Comparison of ENCODE assay signal across 9 mouse cellular contexts in genomic region chr2:181602367-181602766, GRCm38 (mm10). TPM values are rescaled to one million over a fixed set of nuclear protein-coding genes. Genes with fewer than 3 reads are reported as not detected.
DNase-seq lines count a peak whose midpoint lies in the region; ATAC-seq and TF ChIP-seq lines count a peak whose summit lies in the region.
"Had no signal": no experiment of that assay in that cellular context is flagged by ENCODE, and none has a peak within 500 bp of the region (broad histone marks: within the 10 kb centered on the region; RNA-seq: fewer than 3 reads in every experiment).

No protein-coding gene starts in this region.

- no peak for ATAC-seq in kidney, embryonic 16.5 days (ENCODE audit: low FRiP score, low TSS enrichment)
- ATAC-seq in embryonic facial prominence, embryonic 13.5 days (ENCODE audit: insufficient number of reproducible peaks, insufficient read depth, low FRiP score, low TSS enrichment, low read depth), result no peak
- ATAC-seq in intestine, embryonic 15.5 days, result no peak

- no peak overlapping the region for H3K4me3 ChIP-seq in kidney, embryonic 16.5 days (ENCODE audit: low read length)
- peak overlapping the region; percentile 93 for H3K4me3 ChIP-seq in embryonic facial prominence, embryonic 13.5 days
- H3K4me3 ChIP-seq in intestine, embryonic 15.5 days (replicated peaks), result no peak overlapping the region
- peak overlapping the region; percentile 87 for H3K4me3 ChIP-seq in myocyte

- no peak for TF ChIP-seq POLR2A in myocyte (IDR thresholded peaks at IDR 0.05; ENCODE audit: insufficient read length, low read depth)

- H3K4me1 ChIP-seq in kidney, embryonic 16.5 days (ENCODE audit: insufficient read depth, low read length), result peaks cover 27% of the 10 kb centered on the region
- peaks cover 35% of the 10 kb centered on the region for H3K4me1 ChIP-seq in embryonic facial prominence, embryonic 13.5 days
- H3K4me1 ChIP-seq in intestine, embryonic 15.5 days (replicated peaks), result peaks cover 14% of the 10 kb centered on the region

- peaks cover 35% of the 10 kb centered on the region for H3K79me2 ChIP-seq in myocyte (ENCODE audit: control insufficient read depth, insufficient read depth)

- H3K27ac ChIP-seq in kidney, embryonic 16.5 days (ENCODE audit: low read length), result no peak overlapping the region
- H3K27ac ChIP-seq in embryonic facial prominence, embryonic 13.5 days, result no peak overlapping the region
- H3K27ac ChIP-seq in intestine, embryonic 15.5 days, result no peak overlapping the region

- H3K36me3 ChIP-seq in kidney, embryonic 16.5 days (ENCODE audit: insufficient read depth, low read length), result no peaks in the 10 kb centered on the region
- peaks cover 4% of the 10 kb centered on the region; the same call in 1 of the 2 replicates for H3K36me3 ChIP-seq in embryonic facial prominence, embryonic 13.5 days
- no peaks in the 10 kb centered on the region for H3K36me3 ChIP-seq in intestine, embryonic 15.5 days
- no peaks in the 10 kb centered on the region for H3K36me3 ChIP-seq in myocyte (ENCODE audit: control insufficient read depth, insufficient read depth)

- no peak overlapping the region for H3K9ac ChIP-seq in kidney, embryonic 16.5 days (replicated peaks; ENCODE audit: low read length)
- H3K9ac ChIP-seq in embryonic facial prominence, embryonic 13.5 days, result no peak overlapping the region
- H3K9ac ChIP-seq in intestine, embryonic 15.5 days, result peak overlapping the region; percentile 90; the same call in 1 of the 2 replicates

- no peak for DNase-seq in kidney, adult 11 months
- DNase-seq in Muller cell, postnatal 12 days (ENCODE audit: inconsistent ontology term), result no peak
- no peak for DNase-seq in gastrocnemius, postnatal 4 days (ENCODE audit: low spot score in 2 of 2)
- DNase-seq: gastrocnemius, postnatal 36 days had no signal

- no peaks in the 10 kb centered on the region; the same call in 1 of the 2 replicates for H3K27me3 ChIP-seq in kidney, embryonic 16.5 days (ENCODE audit: insufficient read depth, low read length)
- H3K27me3 ChIP-seq in embryonic facial prominence, embryonic 13.5 days, result peaks cover 29% of the 10 kb centered on the region
- H3K27me3 ChIP-seq in intestine, embryonic 15.5 days (replicated peaks), result 0 out of 2 replicates have a peak, but pooled peaks cover 3% of the 10 kb centered on the region
- H3K27me3 ChIP-seq in myocyte (ENCODE audit: control insufficient read depth, insufficient read depth, insufficient read length), result no peaks in the 10 kb centered on the region

- H3K4me2 ChIP-seq in kidney, embryonic 16.5 days (replicated peaks; ENCODE audit: low read depth, low read length), result peak overlapping the region; percentile 81; the same call in 1 of the 2 replicates
- peak overlapping the region; percentile 85 for H3K4me2 ChIP-seq in embryonic facial prominence, embryonic 13.5 days
- H3K4me2 ChIP-seq in intestine, embryonic 15.5 days (replicated peaks), result peak overlapping the region; percentile 74
- H3K4me2 ChIP-seq in myocyte (ENCODE audit: low read depth), result peak overlapping the region; percentile 95

- no peak overlapping the region for H3ac ChIP-seq in myocyte (ENCODE audit: control insufficient read depth, insufficient read length)

- no peaks in the 10 kb centered on the region for H3K9me3 ChIP-seq in kidney, embryonic 16.5 days (ENCODE audit: low read length)
- no peaks in the 10 kb centered on the region for H3K9me3 ChIP-seq in embryonic facial prominence, embryonic 13.5 days
- no peaks in the 10 kb centered on the region for H3K9me3 ChIP-seq in intestine, embryonic 15.5 days

- WGBS in kidney, embryonic 16.5 days, result 81% methylated on average over 4 of the region's 4 CpGs
- 74% methylated on average over 4 of the region's 4 CpGs for WGBS in embryonic facial prominence, embryonic 13.5 days
- WGBS in intestine, embryonic 15.5 days, result 73% methylated on average over 4 of the region's 4 CpGs

TF ChIP-seq in myocyte, 11 proteins besides CTCF, POLR2A, EP300 and RAD21:
- TF ChIP-seq TCF3 (IDR thresholded peaks at IDR 0.05; ENCODE audit: insufficient read length, low read depth) (no peak), SRF (IDR thresholded peaks at IDR 0.05; ENCODE audit: control insufficient read depth, insufficient read length, low read depth) (no peak), MYOD1 (IDR thresholded peaks at IDR 0.05; ENCODE audit: control insufficient read depth in 1 of 3, insufficient read length in 2 of 3, low read depth in 2 of 3) (no peak), CEBPB (IDR thresholded peaks at IDR 0.05; ENCODE audit: insufficient read depth, poor library complexity, severe bottlenecking) (no peak), REST (IDR thresholded peaks at IDR 0.05; ENCODE audit: insufficient read depth, insufficient read length) (no peak), E2F4 (IDR thresholded peaks at IDR 0.05; ENCODE audit: insufficient read depth) (no peak), MAX (IDR thresholded peaks at IDR 0.05; ENCODE audit: low read depth) (no peak), USF1 (IDR thresholded peaks at IDR 0.05; ENCODE audit: low read depth) (no peak)
TF ChIP-seq in myocyte: peak in this region for 0.

RNA-seq across cellular contexts. Expression of gene Samd10, which starts 3.4 kb away (rescaled TPM):
- 29.5 and 31.4 TPM in 2 replicates for polyA plus RNA-seq in kidney, embryonic 16.5 days (2015; fragmentation: Nextera tagmentation; extraction: Ambion mirVana)
- 9.3 and 10.4 TPM in 2 replicates for polyA plus RNA-seq in embryonic facial prominence, embryonic 13.5 days (2015; fragmentation: Nextera tagmentation; extraction: Ambion mirVana)
- polyA plus RNA-seq in intestine, embryonic 15.5 days (2015; fragmentation: Nextera tagmentation; extraction: Ambion mirVana), result 22.3 and 22.7 TPM in 2 replicates
- 0.67 TPM for polyA plus RNA-seq in myocyte (2012; fragmentation: generic; extraction: Trizol)
- total RNA-seq in gastrocnemius, postnatal 4 days (2021), result 1 to 10 TPM; 1.7 to 1.9 TPM

RNA-seq across cellular contexts. Expression of gene Zfp512b, which starts 9.8 kb away (rescaled TPM):
- 37.8 and 41.1 TPM in 2 replicates for polyA plus RNA-seq in kidney, embryonic 16.5 days (2015; fragmentation: Nextera tagmentation; extraction: Ambion mirVana)
- polyA plus RNA-seq in embryonic facial prominence, embryonic 13.5 days (2015; fragmentation: Nextera tagmentation; extraction: Ambion mirVana), result 70.9 and 81.1 TPM in 2 replicates
- polyA plus RNA-seq in intestine, embryonic 15.5 days (2015; fragmentation: Nextera tagmentation; extraction: Ambion mirVana), result 32.0 and 34.2 TPM in 2 replicates
- polyA plus RNA-seq in myocyte (2012; fragmentation: generic; extraction: Trizol), result 7.0 TPM
- 10 to 100 TPM; 49.8 to 51.4 TPM for total RNA-seq in gastrocnemius, postnatal 4 days (2021)

RNA-seq across cellular contexts. Expression of gene Prpf6, which starts 10.7 kb away (rescaled TPM):
- 75.2 and 79.7 TPM in 2 replicates for polyA plus RNA-seq in kidney, embryonic 16.5 days (2015; fragmentation: Nextera tagmentation; extraction: Ambion mirVana)
- 64.0 and 68.9 TPM in 2 replicates for polyA plus RNA-seq in embryonic facial prominence, embryonic 13.5 days (2015; fragmentation: Nextera tagmentation; extraction: Ambion mirVana)
- polyA plus RNA-seq in intestine, embryonic 15.5 days (2015; fragmentation: Nextera tagmentation; extraction: Ambion mirVana), result 50.5 and 51.9 TPM in 2 replicates
- polyA plus RNA-seq in myocyte (2012; fragmentation: generic; extraction: Trizol), result 46.0 TPM
- 10 to 100 TPM; 41.9 to 43.9 TPM for total RNA-seq in gastrocnemius, postnatal 4 days (2021)

RNA-seq across cellular contexts. Expression of gene Uckl1, which starts 17.7 kb away (rescaled TPM):
- 66.9 and 71.7 TPM in 2 replicates for polyA plus RNA-seq in kidney, embryonic 16.5 days (2015; fragmentation: Nextera tagmentation; extraction: Ambion mirVana)
- 41.1 and 57.1 TPM in 2 replicates for polyA plus RNA-seq in embryonic facial prominence, embryonic 13.5 days (2015; fragmentation: Nextera tagmentation; extraction: Ambion mirVana)
- 57.4 and 64.7 TPM in 2 replicates for polyA plus RNA-seq in intestine, embryonic 15.5 days (2015; fragmentation: Nextera tagmentation; extraction: Ambion mirVana)
- polyA plus RNA-seq in myocyte (2012; fragmentation: generic; extraction: Trizol), result 53.4 TPM
- 10 to 100 TPM; 40.2 to 49.9 TPM for total RNA-seq in gastrocnemius, postnatal 4 days (2021)

RNA-seq across cellular contexts. Expression of gene Gm29797, which starts 54.5 kb away (rescaled TPM):
- 0.21 and 0.49 TPM in 2 replicates for polyA plus RNA-seq in kidney, embryonic 16.5 days (2015; fragmentation: Nextera tagmentation; extraction: Ambion mirVana)
- not detected in 2 replicates for polyA plus RNA-seq in embryonic facial prominence, embryonic 13.5 days (2015; fragmentation: Nextera tagmentation; extraction: Ambion mirVana)
- 1.3 and 3.1 TPM in 2 replicates for polyA plus RNA-seq in intestine, embryonic 15.5 days (2015; fragmentation: Nextera tagmentation; extraction: Ambion mirVana)
- polyA plus RNA-seq in myocyte (2012; fragmentation: generic; extraction: Trizol), result not detected
- under 1 TPM in 1 of 2 experiments, not detected in 1; 0.36 TPM for total RNA-seq in gastrocnemius, postnatal 4 days (2021)
- total RNA-seq: gastrocnemius, postnatal 36 days had no signal
- polyA plus RNA-seq: spleen, adult 2 months had no signal

Comparison
In these comparisons a context has a peak if more than half of its experiments do, and no peak if none do; other contexts are left out.
1. H3K4me3 ChIP-seq: peak in embryonic facial prominence, embryonic 13.5 days (single experiment) and myocyte (single experiment); none in kidney, embryonic 16.5 days (single experiment) and intestine, embryonic 15.5 days (single experiment).
2. Peak in every context shown above with its lines, with median percentiles within 50 percentile points of each other: H3K4me2 ChIP-seq.